38 mouse cellular contexts compared by ENCODE assay signal in the genomic region with DNA sequence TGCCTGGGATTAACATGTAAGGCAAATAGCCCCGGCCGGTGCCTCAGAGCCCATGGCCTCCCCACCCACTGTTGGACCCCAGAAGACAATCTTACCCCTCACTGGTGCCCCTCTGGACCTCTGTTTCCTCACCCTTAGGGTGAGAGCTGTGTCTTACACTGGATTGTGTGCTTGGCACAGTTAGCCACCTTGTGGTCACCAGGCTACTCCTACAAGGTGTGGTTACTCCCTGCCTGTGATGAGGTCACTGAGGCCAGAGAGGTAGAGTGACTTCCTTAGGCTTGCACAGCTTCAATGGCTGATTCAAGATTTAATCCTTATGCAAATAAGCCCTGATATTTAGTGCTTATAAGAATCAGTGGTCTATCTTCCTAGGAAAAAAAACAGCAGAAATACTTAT. TPM values are rescaled to one million over a fixed set of nuclear protein-coding genes. Genes with fewer than 3 reads are reported as not detected.
DNase-seq lines count a peak whose midpoint lies in the region; ATAC-seq and TF ChIP-seq lines count a peak whose summit lies in the region.
"Had no signal": no experiment of that assay in that cellular context is flagged by ENCODE, and none has a peak within 500 bp of the region (broad histone marks: within the 10 kb centered on the region; RNA-seq: fewer than 3 reads in every experiment).

No protein-coding gene starts in this region.

- no peak overlapping the region for H3K4me2 ChIP-seq in forebrain, embryonic 12.5 days
- H3K4me2 ChIP-seq in kidney, postnatal 0 days (ENCODE audit: low read length): no peak overlapping the region
- no peak overlapping the region for H3K4me2 ChIP-seq in kidney, embryonic 16.5 days (replicated peaks; ENCODE audit: low read depth, low read length)
- H3K4me2 ChIP-seq in midbrain, postnatal 0 days (ENCODE audit: low read depth, low read length, poor library complexity, severe bottlenecking): no peak overlapping the region
- no peak overlapping the region for H3K4me2 ChIP-seq in midbrain, embryonic 14.5 days (ENCODE audit: low read length)
- H3K4me2 ChIP-seq in stomach, embryonic 15.5 days: no peak overlapping the region
- H3K4me2 ChIP-seq: embryonic facial prominence, embryonic 13.5 days; hindbrain, embryonic 12.5 days; liver, embryonic 15.5 days; lung, embryonic 15.5 days; neural tube, embryonic 12.5 days had no signal

- H3K9me3 ChIP-seq in forebrain, embryonic 12.5 days: no peaks in the 10 kb centered on the region
- no peaks in the 10 kb centered on the region for H3K9me3 ChIP-seq in forebrain, embryonic 10.5 days
- no peaks in the 10 kb centered on the region for H3K9me3 ChIP-seq in kidney, postnatal 0 days (replicated peaks; ENCODE audit: low read length)
- H3K9me3 ChIP-seq in kidney, embryonic 16.5 days (ENCODE audit: low read length): no peaks in the 10 kb centered on the region
- no peaks in the 10 kb centered on the region for H3K9me3 ChIP-seq in midbrain, postnatal 0 days (ENCODE audit: low read length)
- H3K9me3 ChIP-seq in midbrain, embryonic 14.5 days (ENCODE audit: control insufficient read depth, low read length): no peaks in the 10 kb centered on the region
- no peaks in the 10 kb centered on the region for H3K9me3 ChIP-seq in stomach, embryonic 15.5 days
- H3K9me3 ChIP-seq: embryonic facial prominence, embryonic 13.5 days; heart, embryonic 10.5 days; hindbrain, embryonic 12.5 days; liver, embryonic 15.5 days; lung, embryonic 15.5 days; neural tube, embryonic 12.5 days had no signal

- H3K27ac ChIP-seq in forebrain, embryonic 12.5 days: no peak overlapping the region
- H3K27ac ChIP-seq in forebrain, embryonic 10.5 days: no peak overlapping the region
- no peak overlapping the region for H3K27ac ChIP-seq in kidney, postnatal 0 days
- H3K27ac ChIP-seq in kidney, embryonic 16.5 days (ENCODE audit: low read length): no peak overlapping the region
- H3K27ac ChIP-seq in midbrain, postnatal 0 days (ENCODE audit: low read depth, low read length): no peak overlapping the region
- H3K27ac ChIP-seq in midbrain, embryonic 14.5 days (replicated peaks; ENCODE audit: low read depth, low read length): no peak overlapping the region
- H3K27ac ChIP-seq in stomach, embryonic 15.5 days: no peak overlapping the region
- H3K27ac ChIP-seq: embryonic facial prominence, embryonic 13.5 days; heart, embryonic 10.5 days; hindbrain, embryonic 12.5 days; liver, embryonic 15.5 days; lung, embryonic 15.5 days; neural tube, embryonic 12.5 days had no signal

- H3K36me3 ChIP-seq in forebrain, embryonic 12.5 days (replicated peaks): peaks cover 93% of the 10 kb centered on the region
- H3K36me3 ChIP-seq in forebrain, embryonic 10.5 days (replicated peaks): peaks cover 97% of the 10 kb centered on the region
- peaks cover 56% of the 10 kb centered on the region for H3K36me3 ChIP-seq in kidney, postnatal 0 days (ENCODE audit: insufficient read depth, low read length)
- peaks cover 67% of the 10 kb centered on the region for H3K36me3 ChIP-seq in kidney, embryonic 16.5 days (ENCODE audit: insufficient read depth, low read length)
- peaks cover 44% of the 10 kb centered on the region for H3K36me3 ChIP-seq in midbrain, postnatal 0 days (ENCODE audit: insufficient read depth, low read length)
- H3K36me3 ChIP-seq in midbrain, embryonic 14.5 days (ENCODE audit: control insufficient read depth, insufficient read depth, low read length): peaks cover 93% of the 10 kb centered on the region
- peaks cover 59% of the 10 kb centered on the region for H3K36me3 ChIP-seq in stomach, embryonic 15.5 days

- WGBS in forebrain, embryonic 12.5 days: 93% methylated on average over 2 of the region's 2 CpGs
- 98% methylated on average over 2 of the region's 2 CpGs for WGBS in forebrain, embryonic 10.5 days
- WGBS in kidney, postnatal 0 days: 78% methylated on average over 2 of the region's 2 CpGs
- 95% methylated on average over 2 of the region's 2 CpGs for WGBS in kidney, embryonic 16.5 days
- WGBS in midbrain, postnatal 0 days: 89% methylated on average over 2 of the region's 2 CpGs
- WGBS in midbrain, embryonic 14.5 days: 94% methylated on average over 2 of the region's 2 CpGs
- WGBS in stomach, embryonic 15.5 days: 97% methylated on average over 2 of the region's 2 CpGs

- TF ChIP-seq CTCF in kidney, postnatal 0 days (IDR thresholded peaks at IDR 0.05; ENCODE audit: low read depth): peak; percentile 33; the same call in 1 of the 2 replicates
- peak; percentile 35; the same call in 1 of the 2 replicates for TF ChIP-seq CTCF in midbrain, postnatal 0 days (IDR thresholded peaks at IDR 0.05)

- no peak overlapping the region for H3K9ac ChIP-seq in forebrain, embryonic 12.5 days
- H3K9ac ChIP-seq in kidney, postnatal 0 days (ENCODE audit: low read depth, low read length): no peak overlapping the region
- H3K9ac ChIP-seq in kidney, embryonic 16.5 days (replicated peaks; ENCODE audit: low read length): no peak overlapping the region
- H3K9ac ChIP-seq in midbrain, postnatal 0 days (replicated peaks; ENCODE audit: low read length, poor library complexity, severe bottlenecking): no peak overlapping the region
- H3K9ac ChIP-seq in midbrain, embryonic 14.5 days (replicated peaks; ENCODE audit: low read length): no peak overlapping the region
- H3K9ac ChIP-seq in stomach, embryonic 15.5 days: no peak overlapping the region
- H3K9ac ChIP-seq: embryonic facial prominence, embryonic 13.5 days; forebrain, postnatal 0 days; hindbrain, embryonic 12.5 days; liver, embryonic 15.5 days; lung, embryonic 15.5 days; neural tube, embryonic 12.5 days had no signal

- H3K4me3 ChIP-seq in forebrain, embryonic 12.5 days (replicated peaks): no peak overlapping the region
- H3K4me3 ChIP-seq in forebrain, embryonic 10.5 days: no peak overlapping the region
- no peak overlapping the region for H3K4me3 ChIP-seq in kidney, postnatal 0 days (replicated peaks; ENCODE audit: low read depth, low read length)
- no peak overlapping the region for H3K4me3 ChIP-seq in kidney, embryonic 16.5 days (ENCODE audit: low read length)
- H3K4me3 ChIP-seq in midbrain, postnatal 0 days (ENCODE audit: low read depth, low read length): no peak overlapping the region
- H3K4me3 ChIP-seq in midbrain, embryonic 14.5 days (replicated peaks; ENCODE audit: low read depth, low read length): no peak overlapping the region
- H3K4me3 ChIP-seq in stomach, embryonic 15.5 days (replicated peaks): no peak overlapping the region
- H3K4me3 ChIP-seq: embryonic facial prominence, embryonic 13.5 days; heart, embryonic 10.5 days; hindbrain, embryonic 12.5 days; liver, embryonic 15.5 days; lung, embryonic 15.5 days; myocyte; neural tube, embryonic 12.5 days had no signal

- H3K27me3 ChIP-seq in forebrain, embryonic 12.5 days: no peaks in the 10 kb centered on the region
- no peaks in the 10 kb centered on the region for H3K27me3 ChIP-seq in forebrain, embryonic 10.5 days (ENCODE audit: poor library complexity, severe bottlenecking)
- no peaks in the 10 kb centered on the region for H3K27me3 ChIP-seq in kidney, postnatal 0 days (ENCODE audit: insufficient read depth, low read length)
- no peaks in the 10 kb centered on the region for H3K27me3 ChIP-seq in kidney, embryonic 16.5 days (ENCODE audit: insufficient read depth, low read length)
- no peaks in the 10 kb centered on the region for H3K27me3 ChIP-seq in midbrain, postnatal 0 days (ENCODE audit: insufficient read depth, low read length)
- H3K27me3 ChIP-seq in midbrain, embryonic 14.5 days (ENCODE audit: control insufficient read depth, insufficient read depth, low read length): no peaks in the 10 kb centered on the region
- H3K27me3 ChIP-seq in stomach, embryonic 15.5 days (replicated peaks): no peaks in the 10 kb centered on the region
- H3K27me3 ChIP-seq: embryonic facial prominence, embryonic 13.5 days; hindbrain, embryonic 12.5 days; liver, embryonic 15.5 days; lung, embryonic 15.5 days; neural tube, embryonic 12.5 days had no signal

- ATAC-seq in forebrain, embryonic 12.5 days (ENCODE audit: low FRiP score): peak; percentile 28; the same call in 1 of the 2 replicates
- peak; percentile 60; the same call in 1 of the 2 replicates for ATAC-seq in kidney, postnatal 0 days (replicated peaks; ENCODE audit: low FRiP score, low read depth)
- ATAC-seq in kidney, embryonic 16.5 days (ENCODE audit: low FRiP score, low TSS enrichment): no peak
- no peak for ATAC-seq in midbrain, postnatal 0 days (ENCODE audit: low FRiP score)
- ATAC-seq in midbrain, embryonic 14.5 days (ENCODE audit: low FRiP score, low TSS enrichment): no peak
- ATAC-seq in stomach, embryonic 15.5 days (ENCODE audit: insufficient read depth, low FRiP score, low read depth): peak; percentile 56; the same call in 1 of the 2 replicates
- ATAC-seq: forebrain, postnatal 0 days; midbrain, embryonic 16.5 days had no signal

- peaks cover 13% of the 10 kb centered on the region for H3K4me1 ChIP-seq in forebrain, embryonic 12.5 days
- H3K4me1 ChIP-seq in forebrain, embryonic 10.5 days: peaks cover 7% of the 10 kb centered on the region
- H3K4me1 ChIP-seq in kidney, postnatal 0 days (replicated peaks; ENCODE audit: insufficient read depth, low read length): no peaks in the 10 kb centered on the region
- H3K4me1 ChIP-seq in kidney, embryonic 16.5 days (ENCODE audit: insufficient read depth, low read length): no peaks in the 10 kb centered on the region
- no peaks in the 10 kb centered on the region for H3K4me1 ChIP-seq in midbrain, postnatal 0 days (ENCODE audit: insufficient read depth, low read length)
- no peaks in the 10 kb centered on the region; the same call in 1 of the 2 replicates for H3K4me1 ChIP-seq in midbrain, embryonic 14.5 days (ENCODE audit: control insufficient read depth, insufficient read depth, low read length)
- H3K4me1 ChIP-seq in stomach, embryonic 15.5 days: no peaks in the 10 kb centered on the region
- H3K4me1 ChIP-seq: embryonic facial prominence, embryonic 13.5 days; liver, embryonic 15.5 days; lung, embryonic 15.5 days had no signal

- no peak for DNase-seq in forebrain, embryonic 10.5 days (ENCODE audit: extremely low spot score, low spot score)
- no peak for DNase-seq in kidney, postnatal 0 days (ENCODE audit: low spot score)
- DNase-seq in midbrain, postnatal 0 days (ENCODE audit: low spot score): no peak
- no peak for DNase-seq in midbrain, embryonic 14.5 days
- DNase-seq in layer of hippocampus, postnatal 25 days (ENCODE audit: extremely low spot score in 1 of 2, low spot score in 1 of 2): no peak
- DNase-seq: adrenal gland, postnatal 25 days; cerebellum, adult 11-12 months; cerebellum, adult 9-11 months; forebrain, postnatal 0 days; gastrocnemius, postnatal 10 days; heart, postnatal 36 days; kidney, adult 8-10 months; kidney, postnatal 25 days; left cerebral cortex, postnatal 4 days; lung, postnatal 4 days; right cerebral cortex, adult 18-20 months; right cerebral cortex, postnatal 4 days; thymus, postnatal 14 days had no signal

RNA-seq across cellular contexts. Expression of a gene that starts 29.7 kb away (rescaled TPM):
- polyA plus RNA-seq in forebrain, embryonic 12.5 days (2016; fragmentation: Nextera tagmentation; extraction: Ambion mirVana): 81.5 and 83.2 TPM in 2 replicates
- polyA plus RNA-seq in forebrain, embryonic 10.5 days (2016; fragmentation: Nextera tagmentation; extraction: Ambion mirVana): 131 and 132 TPM in 2 replicates
- polyA plus RNA-seq in kidney, postnatal 0 days (2015; fragmentation: Nextera tagmentation; extraction: Ambion mirVana): 94.1 and 99.7 TPM in 2 replicates
- 120 and 121 TPM in 2 replicates for polyA plus RNA-seq in kidney, embryonic 16.5 days (2015; fragmentation: Nextera tagmentation; extraction: Ambion mirVana)
- 51.7 and 53.3 TPM in 2 replicates for total RNA-seq in midbrain, postnatal 0 days (2014; rRNA removed)
- polyA plus RNA-seq in midbrain, postnatal 0 days (2015; fragmentation: Nextera tagmentation; extraction: Ambion mirVana): 71.5 and 76.7 TPM in 2 replicates
- 72.9 and 85.5 TPM in 2 replicates for polyA plus RNA-seq in midbrain, embryonic 14.5 days (2014; fragmentation: Nextera tagmentation; extraction: Ambion mirVana)
- polyA plus RNA-seq in stomach, embryonic 15.5 days (2015; fragmentation: Nextera tagmentation; extraction: Ambion mirVana): 89.8 and 100 TPM in 2 replicates
- 10 to 100 TPM; 58.7 to 60.6 TPM for total RNA-seq in layer of hippocampus, postnatal 25 days (2021)

RNA-seq across cellular contexts. Expression of a gene that starts 29.8 kb away (rescaled TPM):
- 6.0 and 7.0 TPM in 2 replicates for polyA plus RNA-seq in forebrain, embryonic 12.5 days (2016; fragmentation: Nextera tagmentation; extraction: Ambion mirVana)
- polyA plus RNA-seq in forebrain, embryonic 10.5 days (2016; fragmentation: Nextera tagmentation; extraction: Ambion mirVana): 8.9 and 11.3 TPM in 2 replicates
- polyA plus RNA-seq in kidney, postnatal 0 days (2015; fragmentation: Nextera tagmentation; extraction: Ambion mirVana): 15.0 and 17.4 TPM in 2 replicates
- polyA plus RNA-seq in kidney, embryonic 16.5 days (2015; fragmentation: Nextera tagmentation; extraction: Ambion mirVana): 13.4 and 14.4 TPM in 2 replicates
- 5.1 and 20.5 TPM in 2 replicates for total RNA-seq in midbrain, postnatal 0 days (2014; rRNA removed)
- polyA plus RNA-seq in midbrain, postnatal 0 days (2015; fragmentation: Nextera tagmentation; extraction: Ambion mirVana): 4.6 and 5.6 TPM in 2 replicates
- polyA plus RNA-seq in midbrain, embryonic 14.5 days (2014; fragmentation: Nextera tagmentation; extraction: Ambion mirVana): 5.2 and 5.3 TPM in 2 replicates
- 6.1 and 7.5 TPM in 2 replicates for polyA plus RNA-seq in stomach, embryonic 15.5 days (2015; fragmentation: Nextera tagmentation; extraction: Ambion mirVana)
- total RNA-seq in layer of hippocampus, postnatal 25 days (2021): 1 to 10 TPM; 5.8 to 6.6 TPM

RNA-seq across cellular contexts. Expression of a gene that starts 59.7 kb away (rescaled TPM):
- polyA plus RNA-seq in forebrain, embryonic 12.5 days (2016; fragmentation: Nextera tagmentation; extraction: Ambion mirVana): not detected in 2 replicates
- polyA plus RNA-seq in forebrain, embryonic 10.5 days (2016; fragmentation: Nextera tagmentation; extraction: Ambion mirVana): 0.06 TPM in 1 of 2 replicates, not detected in the other
- 0.09 and 0.10 TPM in 2 replicates for polyA plus RNA-seq in kidney, postnatal 0 days (2015; fragmentation: Nextera tagmentation; extraction: Ambion mirVana)
- polyA plus RNA-seq in kidney, embryonic 16.5 days (2015; fragmentation: Nextera tagmentation; extraction: Ambion mirVana): 0.17 and 0.24 TPM in 2 replicates
- total RNA-seq in midbrain, postnatal 0 days (2014; rRNA removed): 0.22 TPM in 1 of 2 replicates, not detected in the other
- 0.06 and 0.12 TPM in 2 replicates for polyA plus RNA-seq in midbrain, postnatal 0 days (2015; fragmentation: Nextera tagmentation; extraction: Ambion mirVana)
- polyA plus RNA-seq in midbrain, embryonic 14.5 days (2014; fragmentation: Nextera tagmentation; extraction: Ambion mirVana): 0.08 TPM in 1 of 2 replicates, not detected in the other
- not detected in 2 replicates for polyA plus RNA-seq in stomach, embryonic 15.5 days (2015; fragmentation: Nextera tagmentation; extraction: Ambion mirVana)
- not detected for total RNA-seq in layer of hippocampus, postnatal 25 days (2021)
- total RNA-seq: adrenal gland, adult 18-20 months; adrenal gland, postnatal 25 days; common myeloid progenitor, adult 5-6 weeks; forebrain, postnatal 0 days; gastrocnemius, postnatal 10 days; granulocyte monocyte progenitor cell, adult 5-6 weeks; heart, postnatal 36 days; layer of hippocampus, adult 18-20 months; layer of hippocampus, postnatal 10 days; left cerebral cortex, postnatal 4 days; megakaryocyte-erythroid progenitor cell, adult 5-6 weeks had no signal
- polyA plus RNA-seq: embryonic facial prominence, embryonic 13.5 days; forebrain, postnatal 0 days; heart, embryonic 10.5 days; heart, embryonic 16.5 days; liver, embryonic 15.5 days; lung, embryonic 15.5 days; midbrain, embryonic 16.5 days; myocyte; spleen, adult 2 months; urinary bladder, adult 2 months had no signal

Comparison
In these comparisons a context has a peak if more than half of its experiments do, and no peak if none do; other contexts are left out.
1. ATAC-seq: peak in forebrain, embryonic 12.5 days (single experiment), kidney, postnatal 0 days (single experiment) and stomach, embryonic 15.5 days (single experiment); none in kidney, embryonic 16.5 days (single experiment), midbrain, postnatal 0 days (single experiment) and midbrain, embryonic 14.5 days (single experiment).